Mouse (Mus musculus) yolk sac, embryonic 10.5 days (tissue): ENCODE measurements at regions not wholly inside any gene's neighbourhood (a gene's known extent, or its start where the extent isn't known, plus 50 kb on each side); places are given as distances from the start of the nearest gene placed in this dataset.
"Not testable (repeated sequence)": the region's sequence is repeated elsewhere in the genome, so short reads cannot be mapped to it uniquely, and the experiment has no call there.

Experiments used
- DNase-seq: peaks from one replicate; pipeline ENCODE4 v3.0.0-alpha.2; 2017; ENCODE audit warnings: low spot score

DNA sequence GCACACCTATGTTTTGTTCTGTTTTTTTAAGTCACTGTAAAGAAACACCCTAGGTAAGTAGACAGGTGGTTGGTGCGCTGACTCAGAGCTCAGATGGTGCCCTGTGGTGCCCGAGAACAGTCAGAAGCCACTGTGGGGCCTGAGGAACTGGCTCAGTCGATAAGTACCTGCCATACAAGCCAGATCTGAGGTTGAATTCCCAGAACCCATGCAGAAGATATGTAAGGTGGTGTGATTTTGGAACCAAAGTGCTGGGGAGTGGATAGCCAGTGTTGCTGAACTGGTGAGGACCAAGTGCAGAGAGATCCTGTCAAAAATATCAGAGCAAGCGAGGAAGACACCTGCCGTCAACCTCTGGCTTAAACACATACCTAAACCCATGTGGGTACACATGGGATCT lies 65.4 kb downstream of the Chst1 start:
- DNase-seq: no peak

DNA sequence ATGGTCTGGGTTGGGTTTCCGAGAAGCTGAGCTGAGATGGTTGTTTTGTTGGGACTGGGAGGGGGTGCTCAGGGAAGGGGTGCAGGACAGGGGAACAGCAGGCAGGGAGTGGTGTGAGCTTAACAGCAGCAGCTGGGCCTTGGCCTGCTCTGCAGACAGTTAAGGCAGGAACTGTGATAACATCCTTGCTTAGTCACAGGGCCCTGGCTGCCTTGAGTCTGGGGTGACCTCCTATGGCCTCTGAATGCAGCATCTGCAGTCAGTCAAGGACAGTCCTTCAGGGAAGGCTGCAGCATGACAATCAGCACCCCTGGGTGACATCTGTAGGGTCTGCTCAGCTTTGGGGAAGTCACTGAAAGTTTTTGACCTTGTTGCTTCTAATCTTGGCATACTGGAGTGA lies 67.7 kb downstream of the Chst1 start:
- no peak for DNase-seq

DNA sequence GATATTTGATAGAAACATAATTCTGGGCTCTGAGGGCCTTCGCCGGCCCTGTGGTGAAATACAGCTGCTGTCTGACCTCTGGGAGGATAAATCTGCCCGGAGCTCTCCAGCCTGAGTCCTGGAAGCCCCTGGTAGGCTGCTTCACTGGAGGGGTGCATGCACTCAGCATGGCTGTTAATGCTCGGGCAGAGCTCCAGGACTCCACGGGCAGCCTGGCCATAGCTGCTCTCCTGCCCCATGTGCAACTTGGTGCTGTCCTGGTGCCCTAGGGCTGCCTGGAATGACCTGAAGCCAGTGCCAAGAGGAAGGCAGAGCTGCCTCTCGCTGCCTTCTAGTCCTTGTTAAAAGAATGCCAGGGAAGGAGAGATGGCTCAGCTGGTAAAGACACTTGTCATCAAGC lies 68.2 kb downstream of the Chst1 start:
- DNase-seq: no peak

DNA sequence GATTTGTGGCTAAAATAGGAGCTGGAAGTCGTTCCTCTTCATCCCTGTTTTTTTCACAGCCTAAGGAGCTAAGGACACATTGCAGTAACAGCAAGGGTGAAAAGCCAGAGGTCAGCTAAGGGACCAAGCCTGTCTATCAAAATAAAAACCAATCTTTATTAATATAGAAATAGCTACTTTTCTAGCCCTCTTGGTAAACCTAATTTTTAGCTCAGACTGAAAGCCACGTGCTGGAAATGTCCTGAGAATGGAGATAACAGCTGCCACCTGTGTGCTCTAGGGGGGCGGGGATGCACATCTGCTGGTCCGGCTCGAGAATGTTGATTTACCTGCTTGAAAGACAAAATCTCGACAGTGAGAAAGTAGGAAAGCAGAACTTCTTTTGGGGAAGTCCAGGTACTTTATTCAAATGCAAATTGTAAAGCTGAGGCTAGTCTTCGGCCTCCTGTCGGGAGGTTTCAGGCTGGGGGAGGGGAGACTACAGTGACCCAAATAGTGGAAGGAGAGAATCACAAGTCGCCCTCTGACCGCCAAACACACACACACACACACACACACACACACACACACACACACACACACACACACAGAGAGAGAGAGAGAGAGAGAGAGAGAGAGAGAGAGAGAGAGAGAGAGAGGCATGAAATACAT lies 70.0 kb downstream of the Chst1 start:
- DNase-seq: not testable (repeated sequence)

DNA sequence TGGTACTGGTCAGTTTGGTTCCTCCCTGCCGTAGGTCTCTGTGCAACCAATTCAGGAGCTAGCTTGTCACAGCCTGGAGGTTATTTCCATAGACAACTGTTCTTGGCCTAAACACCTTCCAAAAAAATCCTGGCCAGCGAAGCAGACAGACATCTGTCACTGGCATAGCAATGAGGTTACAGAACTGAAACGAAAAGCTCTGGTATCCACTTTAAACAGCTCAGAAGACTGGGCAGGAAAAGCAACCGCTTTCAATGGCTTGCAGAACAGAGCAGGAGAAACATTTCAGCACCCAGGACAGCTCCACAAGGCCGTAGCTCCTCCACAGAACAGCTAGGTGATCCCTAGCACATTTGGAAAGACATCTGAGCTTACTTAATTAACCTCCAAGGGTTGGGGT lies 72.1 kb downstream of the Chst1 start:
- peak; percentile 35 for DNase-seq

DNA sequence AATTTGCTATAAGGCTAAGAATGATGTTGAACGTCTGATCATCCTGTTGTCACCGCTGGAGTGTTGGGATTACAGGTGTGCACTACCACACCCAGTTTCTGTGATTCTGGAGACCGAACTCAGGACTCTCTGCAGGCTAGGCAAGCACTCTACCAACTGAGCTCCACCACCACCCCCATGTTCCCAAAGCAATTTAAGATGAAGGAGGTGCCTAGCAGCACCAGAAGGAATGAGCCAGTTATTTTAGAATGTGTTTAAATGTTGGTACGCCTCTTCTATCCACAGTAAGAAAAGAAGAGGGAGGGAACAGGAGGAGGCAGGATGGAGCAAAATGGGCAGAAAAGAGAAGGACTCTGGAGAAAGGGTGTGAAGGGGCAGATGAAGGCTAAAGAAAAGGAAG lies 72.6 kb downstream of the Chst1 start:
- DNase-seq: no peak

DNA sequence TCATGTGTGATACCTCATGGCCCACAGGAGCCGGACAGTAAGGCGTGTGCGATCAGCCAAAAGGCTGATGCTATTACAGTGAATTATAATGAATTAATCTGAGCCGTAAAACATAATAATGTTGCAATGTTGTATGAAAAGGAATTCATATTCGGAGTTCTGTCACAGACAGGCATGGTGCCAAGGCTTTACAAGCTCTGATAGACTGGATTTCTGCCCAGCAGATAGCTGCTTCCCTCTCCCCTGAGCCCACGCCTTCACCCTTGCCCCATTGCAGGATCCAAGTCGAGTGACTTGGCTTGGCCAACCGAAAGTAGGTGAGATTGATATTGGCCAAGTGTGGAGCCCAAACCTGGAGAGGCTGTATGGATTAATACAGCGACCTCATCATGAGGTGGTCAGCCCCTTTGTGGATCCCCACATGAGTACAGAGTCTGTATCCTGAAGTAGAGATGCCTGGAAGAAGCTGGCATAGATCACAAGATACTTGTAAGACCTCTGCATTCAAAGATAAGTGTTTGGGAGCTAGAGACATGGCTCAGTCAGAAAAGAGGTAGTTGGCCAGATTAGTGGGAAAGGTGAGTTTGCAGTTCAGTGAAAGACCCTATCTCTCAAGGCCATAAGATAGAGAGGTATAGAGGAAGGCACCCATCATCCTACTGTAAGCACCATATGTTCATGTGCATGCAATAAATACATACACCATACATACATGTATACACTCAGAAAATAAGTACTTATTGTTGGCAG lies 73.7 kb downstream of the Chst1 start:
- no peak for DNase-seq

DNA sequence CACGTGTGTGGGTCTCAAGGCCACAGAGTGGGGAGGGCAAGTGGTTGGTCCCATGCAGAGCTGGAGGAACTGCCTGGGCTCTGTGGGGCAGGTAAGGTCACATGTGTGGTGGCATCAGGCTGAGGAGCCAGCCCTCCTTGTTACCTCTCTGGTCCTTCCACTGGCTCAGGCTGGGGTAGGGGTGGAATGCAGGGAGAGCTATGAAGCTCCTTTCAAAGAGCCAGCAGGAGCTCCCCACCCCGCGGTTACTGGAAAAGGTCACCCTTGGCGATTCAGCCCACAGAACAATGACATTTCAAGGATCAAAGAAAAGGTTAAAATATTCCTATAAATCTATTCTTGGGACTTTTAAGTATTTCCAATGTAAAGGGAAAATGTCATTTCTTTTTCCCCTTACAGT lies 74.4 kb downstream of the Chst1 start:
- no peak for DNase-seq

DNA sequence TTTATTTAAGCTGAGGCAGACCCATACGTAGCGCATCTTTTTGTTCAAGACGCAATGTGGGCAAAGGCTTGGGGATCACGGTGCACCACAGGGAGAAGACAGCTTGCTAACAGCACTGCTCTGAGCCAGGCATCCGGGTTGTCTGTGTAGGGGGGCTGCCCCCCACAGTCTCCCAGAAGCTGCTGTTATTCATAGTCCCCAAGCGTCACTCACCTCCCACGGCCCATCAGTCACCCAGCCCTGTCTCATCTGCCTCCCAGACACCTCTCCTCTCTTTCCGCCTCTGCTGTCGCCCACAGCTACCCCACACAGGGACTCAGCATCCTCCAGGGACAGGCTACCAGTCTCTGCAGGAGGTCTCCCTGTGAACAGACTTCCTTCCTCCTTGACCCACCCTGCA lies 75.7 kb downstream of the Chst1 start:
- DNase-seq: no peak

DNA sequence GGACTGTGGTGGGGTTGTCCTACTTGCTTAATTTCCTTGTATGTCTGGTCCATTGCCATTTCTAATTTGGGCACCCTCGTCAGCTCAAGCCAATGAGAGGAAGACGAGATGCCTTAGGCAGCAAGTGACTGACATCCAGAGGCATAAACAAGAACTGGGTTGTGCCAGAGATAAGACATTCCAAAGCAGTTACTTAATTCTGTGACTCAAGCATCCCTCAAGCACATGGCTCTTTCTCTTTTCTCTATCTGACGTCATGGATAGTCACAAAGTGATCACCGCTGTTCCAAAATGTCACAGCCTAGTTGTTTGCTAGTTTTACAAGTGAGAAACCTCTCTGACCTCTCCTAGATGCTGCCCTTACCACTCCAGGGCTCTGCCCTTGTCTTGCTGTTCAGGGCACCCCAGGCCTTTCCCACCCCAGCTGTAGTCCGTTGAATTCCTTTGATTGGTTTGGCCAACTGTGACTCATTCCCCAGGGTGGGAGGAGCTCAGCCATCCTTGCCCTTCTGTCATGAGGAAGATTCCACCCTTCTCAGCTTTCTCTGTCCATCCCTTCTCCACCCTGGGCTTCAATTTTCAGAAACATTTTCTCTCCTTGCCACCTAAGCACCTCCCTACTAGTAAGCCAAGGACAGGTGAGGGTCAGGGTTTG lies 78.9 kb downstream of the Chst1 start:
- DNase-seq: no peak

DNA sequence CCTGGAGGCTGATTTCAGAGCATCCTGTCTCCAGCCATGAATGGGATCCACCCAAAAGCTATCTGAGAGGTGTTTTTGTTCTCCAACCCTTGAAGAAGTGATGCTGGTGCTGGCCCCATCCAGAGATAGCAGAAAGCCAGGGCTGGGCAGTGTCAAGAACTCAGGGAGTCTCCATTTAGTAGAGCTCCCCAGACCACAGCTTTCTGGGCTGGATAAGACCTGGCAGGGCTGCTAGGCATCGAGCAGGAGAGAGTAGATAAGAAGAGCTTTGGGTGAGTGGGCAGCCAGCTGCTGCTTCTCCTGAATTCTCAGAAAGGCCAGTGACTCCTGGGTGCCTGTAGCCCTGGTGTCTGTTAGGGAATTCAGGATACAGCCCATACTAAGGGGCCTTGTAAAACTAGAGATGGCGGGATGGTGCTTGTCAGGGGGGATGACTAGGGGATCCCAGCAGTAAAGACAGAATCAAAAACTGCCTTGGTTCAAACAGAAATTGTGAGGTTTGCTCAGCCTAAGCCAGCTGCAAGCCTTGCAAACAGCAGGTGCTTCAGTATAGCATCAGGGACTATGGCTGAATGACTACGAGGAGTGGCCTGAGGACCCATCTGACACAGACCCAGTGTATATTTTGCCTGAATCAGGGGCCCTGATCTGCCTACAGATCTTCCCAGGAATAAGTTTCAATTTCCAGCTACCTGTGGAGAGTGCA lies 79.6 kb downstream of the Chst1 start:
- no peak for DNase-seq

DNA sequence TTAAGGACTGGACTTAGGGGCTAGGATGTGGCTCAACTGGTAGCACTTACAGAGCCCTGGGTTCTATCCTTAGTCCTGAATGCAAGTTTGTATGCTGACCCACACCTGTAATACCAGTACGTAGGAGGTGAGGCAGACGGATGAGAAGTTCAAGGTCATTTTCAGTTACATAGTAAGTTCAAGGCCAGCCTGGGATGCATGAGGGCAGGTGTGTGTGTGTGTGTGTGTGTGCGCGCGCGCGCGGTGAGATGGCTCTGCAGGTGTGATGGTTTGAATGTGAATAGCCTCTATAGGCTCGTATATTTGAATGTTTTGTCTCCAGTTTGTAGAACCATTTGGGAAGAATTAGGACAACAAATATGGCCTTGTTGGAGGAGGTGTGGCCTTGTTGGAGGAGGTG lies 82.7 kb downstream of the Chst1 start:
- DNase-seq: no peak

DNA sequence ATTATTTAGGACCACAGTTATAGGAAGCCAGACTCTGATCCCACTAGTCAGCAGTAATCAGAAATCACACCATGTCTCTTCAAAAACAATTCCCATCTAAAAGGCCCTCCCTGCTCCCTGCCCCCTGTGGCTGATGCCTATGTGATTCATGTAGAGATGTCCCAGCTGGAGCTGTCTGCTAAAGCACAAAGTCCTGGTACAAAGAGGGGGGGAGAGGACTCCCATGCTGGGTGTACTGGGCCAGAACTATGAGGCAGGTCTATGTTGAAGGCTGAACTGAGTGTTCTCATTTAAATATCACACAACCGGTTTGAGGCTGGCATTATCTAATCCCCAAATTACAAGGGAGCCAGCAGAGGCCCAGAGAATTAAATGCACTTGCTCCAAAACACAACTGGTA lies 88.2 kb downstream of the Chst1 start:
- no peak for DNase-seq

DNA sequence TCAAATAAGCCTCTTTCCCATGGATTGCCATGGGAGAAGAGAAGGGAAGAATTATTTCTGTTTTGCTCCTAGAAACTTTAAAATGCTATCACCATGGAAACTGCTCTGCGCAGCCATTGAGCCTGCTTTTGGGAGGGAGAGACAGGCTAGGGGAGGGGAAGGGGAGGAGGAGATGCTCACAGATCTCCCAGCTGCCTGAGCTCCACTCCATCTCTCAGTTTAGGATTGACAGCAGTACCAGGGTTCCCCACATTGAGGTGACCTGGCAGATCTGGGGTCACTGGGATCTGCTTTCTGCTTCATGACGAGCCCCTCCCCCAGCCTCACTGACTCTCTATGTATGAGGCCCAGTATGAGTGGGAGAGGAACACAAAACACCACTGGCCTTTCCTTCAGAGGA lies 89.7 kb downstream of the Chst1 start:
- no peak for DNase-seq

DNA sequence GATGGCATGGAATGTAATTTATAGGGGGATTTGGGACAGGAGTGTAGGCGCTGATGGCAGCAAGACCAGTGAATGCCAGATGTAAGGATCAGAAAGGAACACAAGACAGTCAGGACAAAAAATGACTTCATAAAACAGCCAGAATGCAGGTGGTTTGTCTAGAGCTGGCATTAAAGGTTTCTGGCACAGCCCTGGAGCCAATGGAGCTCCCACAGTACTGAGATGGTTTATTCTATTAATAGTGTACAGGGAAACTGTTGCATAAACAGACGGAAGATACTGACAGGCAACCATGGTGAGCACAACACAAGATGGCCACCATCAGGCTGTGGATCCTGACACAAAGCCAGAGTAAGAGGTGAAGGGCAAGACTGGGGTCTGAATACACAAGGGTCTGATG lies 90.8 kb downstream of the Chst1 start:
- DNase-seq: no peak

DNA sequence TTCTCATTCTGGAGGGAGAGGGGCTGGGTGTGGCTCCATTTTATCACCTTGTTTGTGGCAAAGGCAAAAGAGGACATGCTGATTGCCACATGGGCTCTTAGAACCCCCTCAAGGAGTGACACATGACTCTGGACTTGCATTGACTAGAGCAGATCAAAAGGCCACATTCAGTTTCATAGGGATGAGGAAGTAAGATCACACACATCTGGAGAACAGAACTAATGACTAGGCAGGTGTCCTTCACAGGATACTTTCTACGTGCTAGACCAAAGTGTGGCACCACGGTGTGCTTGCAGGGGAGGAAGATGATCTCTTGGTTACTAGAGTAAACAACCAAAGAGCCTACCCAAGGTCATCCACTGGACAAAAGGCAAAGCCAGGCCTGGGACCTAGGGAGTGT lies 91.9 kb downstream of the Chst1 start:
- DNase-seq: no peak

DNA sequence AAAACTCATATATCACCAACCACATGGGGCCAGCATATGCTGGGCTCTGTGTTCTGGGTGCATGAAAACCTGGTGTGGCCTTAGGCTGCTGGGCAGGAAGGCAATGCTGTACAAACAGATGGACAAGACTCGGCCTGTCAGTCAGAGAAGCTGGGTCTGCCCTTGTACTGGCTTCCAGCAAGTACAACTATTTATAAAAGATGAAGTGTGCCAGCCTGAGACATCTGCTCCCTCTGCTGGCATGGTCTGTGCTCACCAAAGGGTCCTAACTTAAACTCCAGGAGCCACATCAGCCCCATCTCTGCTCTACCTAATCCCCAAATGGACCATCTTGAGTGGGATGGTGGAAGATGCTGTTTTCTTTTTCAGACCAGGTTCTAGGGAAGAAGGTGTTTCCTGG lies 93.1 kb downstream of the Chst1 start:
- no peak for DNase-seq

DNA sequence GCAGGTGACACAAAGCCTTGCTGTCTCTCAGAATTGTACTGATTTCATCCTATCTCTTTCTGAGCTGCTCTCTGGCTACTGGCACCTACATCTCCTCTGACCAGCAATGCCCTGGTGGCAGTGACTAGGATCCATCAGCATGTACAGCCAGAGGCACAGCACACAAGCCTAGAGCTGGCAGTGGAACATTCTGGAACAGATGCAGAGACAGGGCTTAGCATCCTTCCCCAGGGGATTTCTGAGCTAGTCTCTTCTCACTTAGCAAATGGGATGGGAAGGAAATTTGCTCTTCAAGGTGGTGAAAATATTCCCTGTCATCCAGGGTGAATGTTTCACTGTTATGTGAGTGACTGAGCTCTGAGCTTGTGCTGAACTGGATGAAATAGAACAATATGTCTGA lies 93.5 kb downstream of the Chst1 start:
- no peak for DNase-seq

DNA sequence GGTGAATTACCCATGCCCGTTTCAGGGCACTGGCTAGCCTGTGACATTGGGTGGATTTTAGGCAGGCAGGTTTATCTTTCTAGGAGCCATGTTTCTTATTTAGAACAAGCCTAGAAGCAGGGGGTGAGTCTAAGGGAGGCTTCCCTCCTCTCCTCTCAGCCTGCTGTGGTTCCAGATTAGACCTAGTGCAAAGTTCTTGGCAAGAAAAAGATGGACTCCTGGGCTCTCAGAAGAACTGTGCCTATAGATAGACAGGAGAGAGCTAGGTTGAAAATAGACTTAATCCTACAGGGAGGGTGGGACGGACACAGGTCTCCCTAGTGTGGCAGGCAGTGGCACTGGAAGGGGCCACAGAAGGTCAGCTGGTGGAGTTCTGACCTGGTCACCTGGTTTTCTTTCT lies 95.3 kb downstream of the Chst1 start:
- DNase-seq: no peak

DNA sequence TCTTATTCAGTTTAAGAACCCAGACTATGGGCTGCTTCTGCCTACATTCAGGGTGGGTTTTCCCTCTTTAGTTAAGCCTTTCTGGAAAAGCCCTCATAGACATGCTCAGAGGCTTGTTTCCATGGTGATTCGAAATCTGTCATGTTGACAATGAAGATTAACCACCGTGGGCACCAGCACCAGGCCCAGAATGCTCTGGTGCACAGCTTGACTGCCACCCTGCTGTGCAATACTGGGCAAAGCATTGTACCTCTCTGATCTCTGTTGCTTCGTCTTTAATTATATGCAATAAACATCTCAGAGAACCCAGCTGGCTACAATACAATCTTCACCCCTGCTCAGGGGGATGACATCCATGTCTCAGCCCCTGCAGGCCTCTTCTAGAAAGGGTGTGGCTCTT lies 96.4 kb downstream of the Chst1 start:
- DNase-seq: no peak

DNA sequence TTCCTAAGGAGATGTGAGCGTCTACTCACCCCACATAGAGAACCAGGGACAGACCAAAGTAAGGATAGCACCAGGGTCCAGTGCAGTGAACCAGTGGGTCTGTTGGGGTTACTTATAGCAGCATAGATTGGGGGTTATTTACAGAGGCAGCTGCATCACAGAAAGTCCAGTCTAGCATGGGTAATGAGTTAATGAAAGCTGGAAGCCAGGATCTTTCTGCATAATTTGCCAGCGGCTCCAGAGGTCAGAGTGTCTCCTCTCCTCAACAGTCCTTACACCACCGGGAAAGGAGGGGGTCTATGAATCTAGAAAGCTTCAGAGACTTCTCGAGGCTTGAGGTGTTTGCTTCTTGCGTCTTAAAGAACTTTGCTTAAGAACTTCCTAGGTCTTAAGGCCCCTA lies 98.2 kb downstream of the Chst1 start:
- DNase-seq: no peak

DNA sequence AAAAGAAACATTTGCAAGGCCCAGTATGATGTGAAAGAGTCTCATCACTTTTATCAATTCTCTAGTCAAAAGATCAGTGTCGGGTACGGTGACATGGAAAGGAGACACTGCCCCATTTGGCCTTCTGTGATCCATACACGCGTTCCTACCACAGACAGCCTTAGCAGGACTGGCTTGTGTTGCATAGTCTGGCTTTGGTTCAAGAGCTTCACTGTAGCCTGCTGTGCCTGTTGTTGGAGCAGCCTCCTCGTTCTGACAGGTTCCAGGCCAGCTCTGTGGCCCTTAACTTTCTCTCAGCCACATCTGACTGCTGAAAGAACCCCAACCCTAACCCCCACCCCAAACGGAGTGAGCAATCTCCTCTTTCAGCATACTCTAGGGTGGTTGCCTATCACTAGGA lies 99.9 kb downstream of the Chst1 start:
- no peak for DNase-seq

DNA sequence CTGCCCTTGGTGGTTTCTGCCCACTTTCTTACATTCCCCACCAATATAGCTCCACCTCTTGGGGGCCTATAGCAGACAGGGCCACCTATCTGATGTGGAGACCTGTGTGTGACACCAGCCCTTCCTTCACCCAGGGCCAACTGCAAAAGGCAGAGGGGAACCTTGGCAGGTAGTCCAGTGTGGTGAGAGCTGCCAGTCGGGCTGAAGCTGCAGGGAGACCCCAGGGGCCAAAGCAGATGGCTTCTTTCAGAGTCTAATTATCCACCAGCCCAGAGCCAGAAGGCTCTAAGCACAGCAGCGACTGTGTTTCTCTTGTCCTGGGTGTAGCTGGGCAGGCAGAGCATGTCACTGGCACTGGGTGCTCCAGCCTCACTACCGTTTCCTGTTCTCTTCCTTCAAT lies 104.5 kb downstream of the Chst1 start:
- DNase-seq: no peak
